In the genomic region with DNA sequence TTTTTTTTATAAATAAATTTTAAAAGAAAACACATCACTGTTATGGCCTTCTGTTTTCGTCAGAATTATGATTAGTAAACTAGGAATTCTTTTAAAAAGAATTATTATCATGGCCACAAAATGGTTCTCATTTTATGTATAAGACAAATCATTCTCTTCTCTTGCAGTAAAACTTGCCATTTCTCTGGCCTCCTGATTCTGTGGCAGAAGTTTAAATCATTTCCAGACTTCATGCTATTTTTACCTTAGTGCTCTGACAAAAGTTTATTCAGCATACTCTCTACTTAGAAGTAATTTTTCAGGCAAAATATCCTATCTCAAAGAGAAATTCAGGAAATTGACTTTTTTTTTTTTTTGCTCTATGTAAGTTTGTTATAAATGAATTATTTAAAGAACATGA, we compare ENCODE assay signal across 26 mouse cellular contexts.
DNase-seq lines count a peak whose midpoint lies in the region; ATAC-seq and TF ChIP-seq lines count a peak whose summit lies in the region.
"Had no signal": no experiment of that assay in that cellular context is flagged by ENCODE, and none has a peak within 500 bp of the region (broad histone marks: within the 10 kb centered on the region; RNA-seq: fewer than 3 reads in every experiment).

No protein-coding gene starts in this region.

- H3K4me1 ChIP-seq in limb, embryonic 14.5 days (ENCODE audit: control insufficient read depth, insufficient read depth, low read length) = peaks cover 4% of the 10 kb centered on the region; the same call in 1 of the 2 replicates
- H3K4me1 ChIP-seq in limb, embryonic 10.5 days = no peaks in the 10 kb centered on the region
- H3K4me1 ChIP-seq in embryonic facial prominence, embryonic 12.5 days = no peaks in the 10 kb centered on the region
- peaks cover 2% of the 10 kb centered on the region; the same call in 1 of the 2 replicates for H3K4me1 ChIP-seq in embryonic fibroblast, embryonic 13.5 days (ENCODE audit: control insufficient read depth, insufficient read depth, low read length)
- no peaks in the 10 kb centered on the region for H3K4me1 ChIP-seq in forebrain, embryonic 13.5 days
- H3K4me1 ChIP-seq: forebrain, embryonic 12.5 days; heart, embryonic 10.5 days; hindbrain, embryonic 12.5 days had no signal

- no peaks in the 10 kb centered on the region for H3K27me3 ChIP-seq in limb, embryonic 14.5 days (ENCODE audit: control insufficient read depth, insufficient read depth, low read length)
- H3K27me3 ChIP-seq in limb, embryonic 10.5 days (ENCODE audit: low read depth, poor library complexity, severe bottlenecking) = no peaks in the 10 kb centered on the region
- H3K27me3 ChIP-seq in embryonic facial prominence, embryonic 12.5 days = no peaks in the 10 kb centered on the region
- H3K27me3 ChIP-seq in forebrain, embryonic 13.5 days = no peaks in the 10 kb centered on the region
- H3K27me3 ChIP-seq: forebrain, embryonic 12.5 days; hindbrain, embryonic 12.5 days had no signal

- TF ChIP-seq CTCF in embryonic fibroblast, embryonic 13.5 days (IDR thresholded peaks at IDR 0.05; ENCODE audit: borderline replicate concordance, insufficient read depth, low read length) = no peak

- H3K9me3 ChIP-seq in limb, embryonic 14.5 days (ENCODE audit: control insufficient read depth, low read length) = no peaks in the 10 kb centered on the region
- H3K9me3 ChIP-seq in limb, embryonic 10.5 days (replicated peaks) = no peaks in the 10 kb centered on the region
- no peaks in the 10 kb centered on the region for H3K9me3 ChIP-seq in embryonic facial prominence, embryonic 12.5 days
- H3K9me3 ChIP-seq in forebrain, embryonic 13.5 days (replicated peaks) = no peaks in the 10 kb centered on the region
- H3K9me3 ChIP-seq: forebrain, embryonic 12.5 days; G1E; heart, embryonic 10.5 days; hindbrain, embryonic 12.5 days had no signal

- peak; percentile 42 for DNase-seq in limb, embryonic 14.5 days (ENCODE audit: low spot score)
- no peak for DNase-seq in limb, embryonic 10.5 days (ENCODE audit: low spot score)
- DNase-seq in adrenal gland, postnatal 36 days = no peak
- DNase-seq in kidney, postnatal 14 days = no peak
- DNase-seq: adrenal gland, postnatal 10 days; B cell, adult 2 months; cerebellum, adult 18-20 months; cerebellum, adult 9-11 months; cerebellum, postnatal 36 days; forebrain, postnatal 0 days; gastrocnemius, postnatal 36 days; heart, adult 11 months; heart, postnatal 10 days; heart, postnatal 4 days; kidney, adult 8-10 months had no signal

- no peak for TF ChIP-seq POLR2A in limb, embryonic 14.5 days (IDR thresholded peaks at IDR 0.05; ENCODE audit: borderline replicate concordance, extremely low read depth, insufficient read depth, insufficient read length)
- TF ChIP-seq POLR2A in embryonic fibroblast, embryonic 13.5 days (IDR thresholded peaks at IDR 0.05; ENCODE audit: low read depth, low read length) = no peak

- 0 out of 2 replicates have a peak, but pooled peaks have one; percentile 34 for ATAC-seq in limb, embryonic 14.5 days (ENCODE audit: low FRiP score, low read depth)
- no peak for ATAC-seq in embryonic facial prominence, embryonic 12.5 days (ENCODE audit: insufficient number of reproducible peaks, insufficient read depth, low FRiP score, low TSS enrichment)
- no peak for ATAC-seq in forebrain, embryonic 13.5 days
- ATAC-seq: CD4-positive, CD25-positive, alpha-beta regulatory T cell, adult 4 months; forebrain, postnatal 0 days; hindbrain, embryonic 16.5 days; inflammation-experienced regulatory T-cells, adult 6 months; intestine, postnatal 0 days had no signal

- 32% methylated on average over 1 of the region's 1 CpGs for WGBS in limb, embryonic 14.5 days
- 84% methylated on average over 1 of the region's 1 CpGs for WGBS in limb, embryonic 10.5 days
- 32% methylated on average over 1 of the region's 1 CpGs for WGBS in embryonic facial prominence, embryonic 12.5 days
- 59% methylated on average over 1 of the region's 1 CpGs for WGBS in forebrain, embryonic 13.5 days

- H3K4me3 ChIP-seq in limb, embryonic 14.5 days (replicated peaks; ENCODE audit: low read length) = no peak overlapping the region
- H3K4me3 ChIP-seq in limb, embryonic 10.5 days = no peak overlapping the region
- no peak overlapping the region for H3K4me3 ChIP-seq in embryonic facial prominence, embryonic 12.5 days
- H3K4me3 ChIP-seq in embryonic fibroblast, embryonic 13.5 days (ENCODE audit: insufficient read depth, low read length) = no peak overlapping the region
- no peak overlapping the region for H3K4me3 ChIP-seq in forebrain, embryonic 13.5 days
- H3K4me3 ChIP-seq: forebrain, embryonic 12.5 days; heart, embryonic 10.5 days; hindbrain, embryonic 12.5 days had no signal

- no peaks in the 10 kb centered on the region for H3K36me3 ChIP-seq in limb, embryonic 14.5 days (ENCODE audit: control insufficient read depth, insufficient read depth, low read length)
- H3K36me3 ChIP-seq in limb, embryonic 10.5 days = no peaks in the 10 kb centered on the region
- H3K36me3 ChIP-seq in embryonic facial prominence, embryonic 12.5 days = no peaks in the 10 kb centered on the region
- H3K36me3 ChIP-seq in forebrain, embryonic 13.5 days (ENCODE audit: poor library complexity, severe bottlenecking) = no peaks in the 10 kb centered on the region
- H3K36me3 ChIP-seq: forebrain, embryonic 12.5 days; G1E; heart, embryonic 10.5 days; hindbrain, embryonic 12.5 days had no signal

- H3K9ac ChIP-seq in limb, embryonic 14.5 days (ENCODE audit: low read depth, low read length, severe bottlenecking) = no peak overlapping the region
- H3K9ac ChIP-seq in embryonic facial prominence, embryonic 12.5 days = no peak overlapping the region
- no peak overlapping the region for H3K9ac ChIP-seq in forebrain, embryonic 13.5 days
- H3K9ac ChIP-seq: forebrain, embryonic 12.5 days; forebrain, postnatal 0 days; hindbrain, embryonic 12.5 days had no signal

- H3K27ac ChIP-seq in limb, embryonic 14.5 days (replicated peaks; ENCODE audit: low read depth, low read length) = peak overlapping the region; percentile 50; the same call in 1 of the 2 replicates
- H3K27ac ChIP-seq in limb, embryonic 10.5 days = no peak overlapping the region
- H3K27ac ChIP-seq in embryonic facial prominence, embryonic 12.5 days = 0 out of 2 replicates have a peak overlapping the region, but pooled peaks have one; percentile 50
- peak overlapping the region; percentile 99 for H3K27ac ChIP-seq in embryonic fibroblast, embryonic 13.5 days (ENCODE audit: insufficient read depth, low read length)
- H3K27ac ChIP-seq in forebrain, embryonic 13.5 days = no peak overlapping the region
- H3K27ac ChIP-seq: forebrain, embryonic 12.5 days; heart, embryonic 10.5 days; hindbrain, embryonic 12.5 days had no signal

- H3K4me2 ChIP-seq in limb, embryonic 14.5 days (replicated peaks; ENCODE audit: low read depth, low read length, severe bottlenecking) = no peak overlapping the region
- H3K4me2 ChIP-seq in embryonic facial prominence, embryonic 12.5 days (replicated peaks) = no peak overlapping the region
- no peak overlapping the region for H3K4me2 ChIP-seq in forebrain, embryonic 13.5 days
- H3K4me2 ChIP-seq: forebrain, embryonic 12.5 days; hindbrain, embryonic 12.5 days had no signal

Comparison
In these comparisons a context has a peak if more than half of its experiments do, and no peak if none do; other contexts are left out.
1. H3K27ac ChIP-seq: peak in limb, embryonic 14.5 days (single experiment), embryonic facial prominence, embryonic 12.5 days (single experiment) and embryonic fibroblast, embryonic 13.5 days (single experiment); none in limb, embryonic 10.5 days (single experiment) and forebrain, embryonic 13.5 days (single experiment).